Mouse (Mus musculus) cortical plate, adult 2 months (tissue): ENCODE results near the gene Nfat5.

ENCODE experiments used
- CTCF ChIP-seq: fragments of 200-500 bp; IDR thresholded peaks from 2 replicates; pipeline ENCODE4 v1.5.1; 2011; ENCODE audit warnings: mild to moderate bottlenecking, control low read depth, low read length; ENCODE audit not compliant: insufficient read depth; ENCODE audit errors: extremely low read depth
- POLR2A ChIP-seq: fragments of 200-500 bp; IDR thresholded peaks from 2 replicates; pipeline ENCODE4 v1.6.1; 2011; ENCODE audit warnings: mild to moderate bottlenecking, low read length, control low read depth; ENCODE audit not compliant: insufficient read depth; ENCODE audit errors: extremely low read depth

GRCm38 (mm10) chr8:107404057-107404456 is 110.8 kb downstream of the Nfat5 start:
- TF ChIP-seq CTCF: no peak
- no peak for TF ChIP-seq POLR2A
